Mouse (Mus musculus) megakaryocyte, embryonic 14.5 days (primary cell): ENCODE measurements around the gene Herc3. TPM values are rescaled to one million over a fixed set of nuclear protein-coding genes. Genes with fewer than 3 reads are reported as not detected.

Source experiments
- H3K27me3 ChIP-seq: replicated peaks from 2 replicates; pipeline ENCODE3; 2012; ENCODE audit warnings: inconsistent platforms
- H3K36me3 ChIP-seq: replicated peaks from 2 replicates; pipeline ENCODE3; 2012; ENCODE audit warnings: low read length, inconsistent platforms, mixed read lengths
- H3K4me1 ChIP-seq: 2 replicates; pipeline ENCODE4 v1.6.1; 2012; ENCODE audit warnings: inconsistent platforms
- H3K4me3 ChIP-seq: replicated peaks from 2 replicates; pipeline ENCODE3; 2012; ENCODE audit warnings: moderate library complexity, mild to moderate bottlenecking, inconsistent platforms
- H3K9me3 ChIP-seq: 2 replicates; pipeline ENCODE4 v1.6.1; 2012; ENCODE audit warnings: inconsistent platforms
- FLI1 ChIP-seq: IDR thresholded peaks from 2 replicates; pipeline ENCODE4 v1.6.1; 2012; ENCODE audit warnings: low read length, inconsistent platforms, mixed read lengths
- GATA1 ChIP-seq: IDR thresholded peaks from 3 replicates; pipeline ENCODE4 v1.6.1; 2012; ENCODE audit warnings: mixed read lengths, low read length, inconsistent platforms, borderline replicate concordance
- polyA plus RNA-seq: library from polyadenylated mRNA; stranded (reverse); fragments of >175 nt; gene quantifications from 2 replicates; pipeline ENCODE4 v1.2.3, GENCODE M21; 2012; ENCODE audit warnings: low replicate concordance; ENCODE audit not compliant: insufficient read depth

Herc3 gene
- polyA plus RNA-seq, 1 experiment = 0.39 TPM

DNA sequence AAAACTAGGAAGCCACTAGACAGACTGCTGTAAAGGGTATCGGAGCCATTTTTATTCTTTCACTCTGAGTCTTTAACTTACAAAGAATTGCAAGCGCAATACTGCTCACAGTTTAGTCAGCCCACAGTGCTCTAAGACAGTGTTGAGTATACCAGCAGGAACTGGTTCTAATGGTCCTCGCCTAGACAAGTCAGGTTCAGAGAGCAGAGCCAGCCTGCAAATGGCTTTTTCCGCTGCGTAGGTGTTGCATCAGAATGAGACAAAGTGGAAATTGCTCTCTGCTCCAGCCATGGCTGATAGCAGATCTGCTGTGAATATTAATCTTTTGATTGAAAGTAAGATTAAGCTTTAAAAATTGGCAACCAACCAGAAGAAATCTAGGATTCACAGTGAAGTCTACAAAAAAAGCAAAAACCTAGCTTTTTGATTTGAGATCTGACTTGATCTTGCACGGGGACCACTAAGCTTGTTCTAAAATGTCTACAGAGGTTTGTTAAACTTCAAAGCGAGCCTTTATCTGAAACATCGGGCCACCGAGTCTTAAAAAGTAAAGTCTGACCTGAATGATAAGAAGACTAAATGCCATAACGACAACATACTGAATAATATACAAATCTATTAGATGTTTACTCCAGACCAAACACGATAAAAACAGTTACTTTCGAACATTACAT lies 101.4 kb downstream of the Herc3 start:
- H3K36me3 ChIP-seq = no peaks in the 10 kb centered on the region
- no peaks in the 10 kb centered on the region for H3K4me1 ChIP-seq
- TF ChIP-seq GATA1 = no peak
- TF ChIP-seq FLI1 = no peak
- no peaks in the 10 kb centered on the region for H3K9me3 ChIP-seq
- no peak overlapping the region for H3K4me3 ChIP-seq
- no peaks in the 10 kb centered on the region for H3K27me3 ChIP-seq

DNA sequence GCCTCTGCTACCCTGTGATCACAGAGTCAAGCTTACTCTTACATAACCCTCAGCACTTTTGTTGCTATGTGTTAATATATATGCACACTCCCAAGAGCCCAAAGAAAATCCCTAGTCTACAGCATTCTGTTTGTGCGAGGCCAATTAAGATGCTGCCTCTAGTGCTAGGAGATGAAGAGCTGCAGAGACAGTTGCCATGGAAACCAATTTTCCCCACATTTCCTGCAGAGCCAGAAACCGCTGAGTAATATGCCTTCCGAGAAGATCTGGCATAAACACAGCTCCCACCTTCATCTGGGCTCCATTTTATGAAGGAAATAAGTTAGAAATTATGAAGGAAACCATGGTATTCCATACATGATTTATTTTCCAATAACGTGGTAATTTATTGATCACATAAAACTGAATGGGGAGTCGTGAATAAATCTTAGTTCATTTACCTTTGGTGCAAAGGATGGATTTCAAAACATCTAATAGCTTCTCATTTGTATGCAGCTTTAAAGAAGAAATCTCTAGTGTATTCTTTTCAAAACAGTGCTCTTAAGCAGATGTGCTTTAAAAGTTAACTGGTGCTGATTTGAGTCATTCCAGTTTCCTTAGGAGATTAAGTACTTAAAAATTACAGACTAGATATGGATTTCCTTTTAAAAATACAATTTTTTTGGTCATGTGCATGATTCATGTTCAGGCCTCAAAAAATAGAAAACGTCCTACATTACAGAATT lies 102.1 kb downstream of the Herc3 start:
- no peaks in the 10 kb centered on the region for H3K4me1 ChIP-seq

DNA sequence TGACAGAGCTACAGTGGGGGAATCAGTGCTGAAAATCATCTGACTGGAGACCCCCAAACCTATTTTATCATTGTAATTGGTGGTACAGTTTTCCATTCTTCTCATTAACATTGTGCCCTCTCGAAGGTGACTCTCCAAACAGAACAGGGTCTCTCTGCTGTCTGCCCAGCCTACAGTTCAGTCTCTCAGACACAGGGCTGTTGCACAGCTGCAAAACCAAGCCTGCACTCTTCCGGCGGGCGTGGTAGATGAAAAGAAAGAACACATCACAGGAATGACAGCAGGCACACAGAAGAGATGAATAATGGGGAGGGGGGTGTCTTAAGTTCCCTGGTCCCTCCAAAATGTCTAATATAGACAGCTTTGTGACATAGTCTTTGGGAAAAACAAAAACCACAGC lies 102.9 kb downstream of the Herc3 start:
- no peaks in the 10 kb centered on the region for H3K9me3 ChIP-seq
- TF ChIP-seq GATA1 (no peak), FLI1 (no peak)
- no peaks in the 10 kb centered on the region for H3K27me3 ChIP-seq
- no peaks in the 10 kb centered on the region for H3K4me1 ChIP-seq
- H3K36me3 ChIP-seq = no peaks in the 10 kb centered on the region
- no peak overlapping the region for H3K4me3 ChIP-seq

More for the DNA sequence above, 102.1 kb downstream of the Herc3 start:
- H3K9me3 ChIP-seq = no peaks in the 10 kb centered on the region
- H3K27me3 ChIP-seq = no peaks in the 10 kb centered on the region
- H3K36me3 ChIP-seq = no peaks in the 10 kb centered on the region
- no peak overlapping the region for H3K4me3 ChIP-seq
- no peak for TF ChIP-seq FLI1
- no peak for TF ChIP-seq GATA1

DNA sequence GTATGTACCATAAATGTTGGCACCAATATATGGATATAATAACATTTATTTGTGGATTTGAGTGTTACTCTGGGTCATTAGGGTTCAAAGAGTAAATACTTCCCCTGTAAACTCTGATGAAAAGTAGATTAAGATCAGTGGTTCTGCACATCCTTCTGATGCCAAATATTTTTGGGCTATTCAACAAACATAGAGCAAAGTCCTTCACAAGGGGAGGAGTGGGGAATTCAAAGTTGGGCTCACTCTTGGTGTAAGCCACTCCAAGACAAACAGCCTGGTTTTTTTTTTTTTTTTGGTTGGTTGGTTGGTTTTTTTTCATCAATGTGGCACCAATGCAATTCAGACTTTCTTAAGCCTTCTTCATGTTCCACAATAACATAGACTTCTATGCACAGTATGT lies 106.5 kb downstream of the Herc3 start:
- no peak for TF ChIP-seq GATA1
- no peak for TF ChIP-seq FLI1

DNA sequence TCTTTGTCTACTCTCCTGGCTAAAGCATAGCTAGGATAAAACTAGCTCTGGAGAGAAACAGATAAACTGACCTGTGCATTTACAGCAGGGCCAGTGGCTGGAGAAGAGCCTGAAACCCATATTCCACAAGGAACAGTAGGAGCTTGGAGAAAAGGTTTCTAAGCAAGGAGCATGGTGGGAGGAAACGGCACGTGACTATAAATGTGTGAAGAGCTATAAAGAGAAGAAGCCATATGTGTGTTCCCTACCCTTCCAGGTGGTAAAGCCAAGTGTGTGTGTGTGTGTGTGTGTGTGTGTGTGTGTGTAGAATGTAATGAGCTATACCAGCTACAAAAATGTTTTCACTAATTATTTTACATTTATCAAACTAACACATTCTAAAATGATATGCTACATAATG lies 111.0 kb downstream of the Herc3 start:
- Histone ChIP-seq H3K27me3 (no peaks in the 10 kb centered on the region), H3K9me3 (peaks cover 4% of the 10 kb centered on the region), H3K4me3 (no peak overlapping the region), H3K36me3 (no peaks in the 10 kb centered on the region), H3K4me1 (no peaks in the 10 kb centered on the region)
- TF ChIP-seq FLI1 (no peak), GATA1 (no peak)

More for the DNA sequence above, 106.5 kb downstream of the Herc3 start:
- Histone ChIP-seq H3K27me3 (no peaks in the 10 kb centered on the region), H3K4me3 (no peak overlapping the region), H3K4me1 (no peaks in the 10 kb centered on the region), H3K9me3 (no peaks in the 10 kb centered on the region), H3K36me3 (no peaks in the 10 kb centered on the region)

DNA sequence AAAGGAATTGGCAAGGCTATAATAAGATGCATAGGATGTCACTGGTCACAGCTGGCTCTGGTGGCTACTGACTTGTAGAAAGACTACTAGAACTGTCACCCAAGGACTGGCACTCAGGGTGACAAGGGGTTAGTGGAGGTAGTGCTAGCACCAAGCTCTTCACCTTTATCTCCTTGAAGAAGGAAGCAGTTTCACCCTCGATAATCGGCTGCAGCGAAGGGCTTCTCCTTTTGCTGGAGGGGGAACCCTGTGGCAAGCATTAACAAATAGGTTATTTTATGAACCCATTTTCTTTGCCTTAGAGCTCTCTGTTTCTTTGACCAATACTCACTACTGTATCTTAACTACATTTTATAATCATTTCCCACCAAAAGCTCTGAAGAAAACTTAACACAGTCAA lies 112.7 kb downstream of the Herc3 start:
- TF ChIP-seq GATA1 = no peak
- TF ChIP-seq FLI1 = no peak
- H3K27me3 ChIP-seq = no peaks in the 10 kb centered on the region
- no peaks in the 10 kb centered on the region for H3K4me1 ChIP-seq
- H3K36me3 ChIP-seq = no peaks in the 10 kb centered on the region
- H3K9me3 ChIP-seq = peaks cover 9% of the 10 kb centered on the region
- H3K4me3 ChIP-seq = no peak overlapping the region

DNA sequence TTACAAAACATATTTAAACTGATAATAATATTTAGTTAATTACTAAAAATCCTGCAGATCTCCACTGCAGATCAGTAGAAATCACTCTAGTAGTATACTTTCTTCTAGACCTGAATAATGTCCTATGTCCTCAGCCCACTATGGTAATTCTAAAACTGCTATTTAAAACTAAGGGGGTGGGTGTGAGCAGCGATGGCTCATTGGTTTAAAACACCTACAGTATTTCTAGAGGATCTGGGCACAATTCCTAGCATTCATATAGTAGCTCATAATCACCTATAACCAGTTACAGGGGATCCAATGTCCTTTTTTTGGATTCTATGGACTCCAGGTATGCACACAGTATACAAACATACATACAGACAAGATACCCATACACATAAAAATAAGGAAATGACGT lies 115.0 kb downstream of the Herc3 start:
- TF ChIP-seq FLI1 (no peak), GATA1 (no peak)
- H3K4me3 ChIP-seq = no peak overlapping the region
- peaks cover 9% of the 10 kb centered on the region for H3K9me3 ChIP-seq
- H3K27me3 ChIP-seq = no peaks in the 10 kb centered on the region
- H3K4me1 ChIP-seq = no peaks in the 10 kb centered on the region
- H3K36me3 ChIP-seq = no peaks in the 10 kb centered on the region

GRCm38 (mm10) chr6:58946840-58947239 lies 115.6 kb downstream of the Herc3 start:
- Histone ChIP-seq H3K27me3 (no peaks in the 10 kb centered on the region), H3K36me3 (no peaks in the 10 kb centered on the region), H3K9me3 (peaks cover 9% of the 10 kb centered on the region), H3K4me3 (no peak overlapping the region), H3K4me1 (no peaks in the 10 kb centered on the region)
- no peak for TF ChIP-seq FLI1
- TF ChIP-seq GATA1 = no peak

- H3K4me1 ChIP-seq = no peaks in the 10 kb centered on the region
- H3K4me3 ChIP-seq = no peak overlapping the region
- peaks cover 9% of the 10 kb centered on the region for H3K9me3 ChIP-seq
- no peaks in the 10 kb centered on the region for H3K27me3 ChIP-seq
- TF ChIP-seq FLI1 (no peak), GATA1 (no peak)
- no peaks in the 10 kb centered on the region for H3K36me3 ChIP-seq
These were observed 119.1 kb downstream of the Herc3 start for GRCm38 (mm10) chr6:58950410-58950809.
